Mouse (Mus musculus) thymus, adult 2 months (tissue): ENCODE data around the gene Psmg3. TPM values are rescaled to one million over a fixed set of nuclear protein-coding genes. Genes with fewer than 3 reads are reported as not detected.
A peak's percentile ranks its signal among the peaks of the same experiment; 100 is the strongest.

Experiments
- DNase-seq: peaks from one replicate; pipeline ENCODE4 v3.0.0; 2021
- H3K27ac ChIP-seq: fragments of 200-500 bp; 2 replicates; pipeline ENCODE4 v1.5.1; 2012; ENCODE audit warnings: low read length, control low read depth; ENCODE audit not compliant: control insufficient read depth, insufficient read depth
- H3K27me3 ChIP-seq: fragments of 200-500 bp; 2 replicates; pipeline ENCODE4 v1.6.1; 2012; ENCODE audit warnings: mild to moderate bottlenecking, low read length, moderate library complexity, mixed read lengths; ENCODE audit not compliant: control insufficient read depth, insufficient read depth
- H3K36me3 ChIP-seq: fragments of 200-500 bp; 2 replicates; pipeline ENCODE4 v1.6.1; 2012; ENCODE audit warnings: mild to moderate bottlenecking, low read length, moderate library complexity; ENCODE audit not compliant: control insufficient read depth, insufficient read depth
- H3K4me1 ChIP-seq: fragments of 200-500 bp; replicated peaks from 2 replicates; pipeline ENCODE4 v1.6.1; 2012; ENCODE audit warnings: low read length; ENCODE audit not compliant: control insufficient read depth, insufficient read depth
- H3K4me3 ChIP-seq: fragments of 200-500 bp; 2 replicates; pipeline ENCODE4 v1.5.1; 2012; ENCODE audit warnings: mild to moderate bottlenecking, low read length, control low read depth, moderate library complexity; ENCODE audit not compliant: control insufficient read depth, insufficient read depth
- CTCF ChIP-seq: fragments of 200-500 bp; IDR thresholded peaks from 2 replicates; pipeline ENCODE4 v1.5.1; 2012; ENCODE audit warnings: mild to moderate bottlenecking, control low read depth, low read length, moderate library complexity, borderline replicate concordance; ENCODE audit not compliant: control insufficient read depth, poor library complexity, insufficient read depth; ENCODE audit errors: extremely low read depth
- POLR2A ChIP-seq: fragments of 200-500 bp; IDR thresholded peaks from 2 replicates; pipeline ENCODE4 v1.6.1; 2012; ENCODE audit warnings: mild to moderate bottlenecking, low read length, control low read depth, moderate library complexity; ENCODE audit not compliant: control insufficient read depth, poor library complexity, insufficient read depth; ENCODE audit errors: extremely low read depth
- WGBS: fragments of 180-500 bp; shearing (Covaris S2); methylation state at CpG from one replicate; pipeline ENCODE4 v1.1.7; 2018; 5-methylcytosine and 5-hydroxymethylcytosine counted together
- polyA plus RNA-seq: library from polyadenylated mRNA; depleted of rRNA; stranded (reverse); fragments of >200 nt; gene quantifications from 2 replicates; pipeline ENCODE4 v1.2.3, GENCODE M21; 2012

Gene Psmg3
- polyA plus RNA-seq, 1 experiment, result 51.6 TPM

GRCm38 (mm10) chr5:139839142-139839541 is 12.5 kb upstream of the Psmg3 start:
- Histone ChIP-seq H3K27ac (no peak overlapping the region), H3K36me3 (no peaks in the 10 kb centered on the region), H3K27me3 (no peaks in the 10 kb centered on the region), H3K4me1 (peaks cover 12% of the 10 kb centered on the region), H3K4me3 (no peak overlapping the region)
- no peak for DNase-seq
- no peak for TF ChIP-seq POLR2A
- TF ChIP-seq CTCF, result no peak
- 36% methylated on average over 3 of the region's 3 CpGs for WGBS

- TF ChIP-seq POLR2A (no peak), CTCF (no peak)
- no peak overlapping the region for H3K4me3 ChIP-seq
- no peak overlapping the region for H3K27ac ChIP-seq
- peaks cover 12% of the 10 kb centered on the region for H3K4me1 ChIP-seq
- H3K36me3 ChIP-seq, result no peaks in the 10 kb centered on the region
- 31% methylated on average over 2 of the region's 2 CpGs for WGBS
- no peaks in the 10 kb centered on the region for H3K27me3 ChIP-seq
- DNase-seq, result peak; percentile 72
Observed at GRCm38 (mm10) chr5:139838476-139838892, 11.8 kb upstream of the Psmg3 start.

GRCm38 (mm10) chr5:139835706-139836105 is 9.0 kb upstream of the Psmg3 start:
- peaks cover 6% of the 10 kb centered on the region for H3K4me1 ChIP-seq
- no peak for DNase-seq
- no peaks in the 10 kb centered on the region for H3K36me3 ChIP-seq
- WGBS, result 88% methylated on average over 7 of the region's 7 CpGs
- no peak for TF ChIP-seq POLR2A
- no peak for TF ChIP-seq CTCF
- no peaks in the 10 kb centered on the region for H3K27me3 ChIP-seq
- no peak overlapping the region for H3K4me3 ChIP-seq
- no peak overlapping the region for H3K27ac ChIP-seq

GRCm38 (mm10) chr5:139832125-139832524 is 5.4 kb upstream of the Psmg3 start:
- Histone ChIP-seq H3K27me3 (no peaks in the 10 kb centered on the region), H3K4me1 (peaks cover 8% of the 10 kb centered on the region), H3K36me3 (no peaks in the 10 kb centered on the region), H3K27ac (no peak overlapping the region), H3K4me3 (no peak overlapping the region)
- TF ChIP-seq CTCF (no peak), POLR2A (no peak)
- 39% methylated on average over 7 of the region's 7 CpGs for WGBS
- DNase-seq, result no peak

GRCm38 (mm10) chr5:139830734-139831133 is 4.0 kb upstream of the Psmg3 start:
- no peak overlapping the region for H3K27ac ChIP-seq
- DNase-seq, result peak; percentile 47
- H3K36me3 ChIP-seq, result no peaks in the 10 kb centered on the region
- H3K4me1 ChIP-seq, result peaks cover 15% of the 10 kb centered on the region
- 44% methylated on average over 3 of the region's 3 CpGs for WGBS
- H3K27me3 ChIP-seq, result no peaks in the 10 kb centered on the region
- no peak overlapping the region for H3K4me3 ChIP-seq
- no peak for TF ChIP-seq CTCF

- WGBS, result 79% methylated on average over 13 of the region's 13 CpGs
- TF ChIP-seq CTCF (no peak), POLR2A (no peak)
Observed at GRCm38 (mm10) chr5:139829384-139829783, 2.7 kb upstream of the Psmg3 start.

GRCm38 (mm10) chr5:139827593-139827992 is 908 bp upstream of the Psmg3 start:
- H3K36me3 ChIP-seq, result 0 out of 2 replicates have a peak, but pooled peaks cover 3% of the 10 kb centered on the region
- no peak for TF ChIP-seq POLR2A
- TF ChIP-seq CTCF, result no peak
- H3K27me3 ChIP-seq, result no peaks in the 10 kb centered on the region
- no peak for DNase-seq
- H3K4me3 ChIP-seq, result no peak overlapping the region
- WGBS, result 100% methylated on average over 1 of the region's 1 CpGs
- peaks cover 16% of the 10 kb centered on the region for H3K4me1 ChIP-seq
- H3K27ac ChIP-seq, result no peak overlapping the region

More at GRCm38 (mm10) chr5:139829384-139829783, 2.7 kb upstream of the Psmg3 start:
- H3K27me3 ChIP-seq, result no peaks in the 10 kb centered on the region
- DNase-seq, result no peak
- H3K36me3 ChIP-seq, result no peaks in the 10 kb centered on the region
- H3K4me1 ChIP-seq, result peaks cover 16% of the 10 kb centered on the region
- no peak overlapping the region for H3K27ac ChIP-seq
- no peak overlapping the region for H3K4me3 ChIP-seq
